14 mouse cellular contexts compared by ENCODE assay signal in the genomic region with DNA sequence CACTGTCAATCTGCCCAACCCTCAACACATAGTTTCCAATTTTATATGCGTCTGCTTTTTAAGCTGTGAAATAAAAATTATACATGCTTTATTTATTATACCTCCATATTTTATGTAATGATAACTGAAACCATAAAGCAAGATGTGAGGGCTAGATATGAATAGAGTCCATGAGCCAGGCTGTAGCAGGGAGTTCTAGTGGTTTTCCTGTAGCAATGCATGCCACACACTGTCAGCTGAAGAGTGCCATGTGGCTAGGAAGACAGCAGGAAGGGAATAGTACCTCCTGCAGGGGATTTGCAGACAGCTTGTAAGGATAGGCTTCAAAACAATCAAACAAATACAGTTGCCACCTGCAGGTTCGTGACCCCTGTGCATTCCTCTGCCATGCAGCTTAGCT. TPM values are rescaled to one million over a fixed set of nuclear protein-coding genes. Genes with fewer than 3 reads are reported as not detected.
DNase-seq lines count a peak whose midpoint lies in the region; ATAC-seq lines count a peak whose summit lies in the region.
"Had no signal": no experiment of that assay in that cellular context is flagged by ENCODE, and none has a peak within 500 bp of the region (broad histone marks: within the 10 kb centered on the region; RNA-seq: fewer than 3 reads in every experiment).

No protein-coding gene starts in this region.

- H3K9me3 ChIP-seq in midbrain, embryonic 14.5 days (ENCODE audit: control insufficient read depth, low read length): no peaks in the 10 kb centered on the region
- H3K9me3 ChIP-seq in midbrain, embryonic 15.5 days: no peaks in the 10 kb centered on the region
- H3K9me3 ChIP-seq: embryonic facial prominence, embryonic 12.5 days; kidney, embryonic 15.5 days had no signal

- 44% methylated on average over 2 of the region's 2 CpGs for WGBS in midbrain, embryonic 14.5 days
- WGBS in midbrain, embryonic 15.5 days: 38% methylated on average over 2 of the region's 2 CpGs

- H3K36me3 ChIP-seq in midbrain, embryonic 14.5 days (ENCODE audit: control insufficient read depth, insufficient read depth, low read length): 0 out of 2 replicates have a peak, but pooled peaks cover 4% of the 10 kb centered on the region
- no peaks in the 10 kb centered on the region for H3K36me3 ChIP-seq in midbrain, embryonic 15.5 days (replicated peaks)
- H3K36me3 ChIP-seq: embryonic facial prominence, embryonic 12.5 days; kidney, embryonic 15.5 days had no signal

- no peak for ATAC-seq in midbrain, embryonic 14.5 days (ENCODE audit: low FRiP score, low TSS enrichment)
- ATAC-seq in midbrain, embryonic 15.5 days (replicated peaks): no peak
- peak; percentile 34 to 79; a peak in 3 of 4 replicates for ATAC-seq in hematopoietic stem cell, adult 5-6 weeks (replicated peaks in 1 of 2; ENCODE audit: insufficient read depth in 1 of 2, low FRiP score in 2 of 2, low TSS enrichment in 1 of 2, low read depth in 1 of 2, poor library complexity in 2 of 2, severe bottlenecking in 2 of 2)

- no peak overlapping the region for H3K27ac ChIP-seq in midbrain, embryonic 14.5 days (replicated peaks; ENCODE audit: low read depth, low read length)
- H3K27ac ChIP-seq in midbrain, embryonic 15.5 days: no peak overlapping the region
- H3K27ac ChIP-seq: embryonic facial prominence, embryonic 12.5 days; kidney, embryonic 15.5 days had no signal

- H3K4me1 ChIP-seq in midbrain, embryonic 14.5 days (ENCODE audit: control insufficient read depth, insufficient read depth, low read length): no peaks in the 10 kb centered on the region
- H3K4me1 ChIP-seq in midbrain, embryonic 15.5 days: peaks cover 3% of the 10 kb centered on the region
- H3K4me1 ChIP-seq: embryonic facial prominence, embryonic 12.5 days; kidney, embryonic 15.5 days had no signal

- peak; percentile 12 for DNase-seq in midbrain, embryonic 14.5 days
- DNase-seq in cerebellum, adult 9-11 months: peak; percentile 46
- peak; percentile 32 to 41 for DNase-seq in thymus, postnatal 36 days
- DNase-seq in layer of hippocampus, postnatal 14 days (ENCODE audit: low spot score in 2 of 2): no peak
- DNase-seq in adrenal gland, postnatal 25 days: no peak
- no peak for DNase-seq in c-Kit-positive CD71-positive TER-119-positive erythroid progenitor cells, embryonic 14.5 days (ENCODE audit: low spot score)
- DNase-seq: layer of hippocampus, postnatal 36 days; liver; right cerebral cortex, postnatal 4 days had no signal

- no peak overlapping the region for H3K9ac ChIP-seq in midbrain, embryonic 14.5 days (replicated peaks; ENCODE audit: low read length)
- H3K9ac ChIP-seq in midbrain, embryonic 15.5 days: no peak overlapping the region
- H3K9ac ChIP-seq: embryonic facial prominence, embryonic 12.5 days; kidney, embryonic 15.5 days had no signal

- H3K4me2 ChIP-seq in midbrain, embryonic 14.5 days (ENCODE audit: low read length): no peak overlapping the region
- no peak overlapping the region for H3K4me2 ChIP-seq in midbrain, embryonic 15.5 days
- H3K4me2 ChIP-seq: embryonic facial prominence, embryonic 12.5 days; kidney, embryonic 15.5 days had no signal

- no peaks in the 10 kb centered on the region for H3K27me3 ChIP-seq in midbrain, embryonic 14.5 days (ENCODE audit: control insufficient read depth, insufficient read depth, low read length)
- H3K27me3 ChIP-seq in midbrain, embryonic 15.5 days (replicated peaks): no peaks in the 10 kb centered on the region
- H3K27me3 ChIP-seq: CH12.LX; embryonic facial prominence, embryonic 12.5 days; kidney, embryonic 15.5 days had no signal

- H3K4me3 ChIP-seq in midbrain, embryonic 14.5 days (replicated peaks; ENCODE audit: low read depth, low read length): no peak overlapping the region
- H3K4me3 ChIP-seq in midbrain, embryonic 15.5 days: no peak overlapping the region
- H3K4me3 ChIP-seq: embryonic facial prominence, embryonic 12.5 days; kidney, embryonic 15.5 days had no signal

RNA-seq across cellular contexts. Expression of gene Ahi1, which starts 42.9 kb away (rescaled TPM):
- 113 and 117 TPM in 2 replicates for polyA plus RNA-seq in midbrain, embryonic 14.5 days (2014; fragmentation: Nextera tagmentation; extraction: Ambion mirVana)
- 107 and 117 TPM in 2 replicates for polyA plus RNA-seq in midbrain, embryonic 15.5 days (2015; fragmentation: Nextera tagmentation; extraction: Ambion mirVana)
- total RNA-seq in hematopoietic stem cell, adult 5-6 weeks (2017): 10.8 and 14.4 TPM in 2 replicates
- 100 to 1,000 TPM; 189 to 221 TPM for total RNA-seq in layer of hippocampus, postnatal 14 days (2021)
- total RNA-seq in adrenal gland, postnatal 25 days (2021): 31.9 and 33.1 TPM in 2 replicates

Comparison
In these comparisons a context has a peak if more than half of its experiments do, and no peak if none do; other contexts are left out.
1. ATAC-seq: peak in hematopoietic stem cell, adult 5-6 weeks (2 of 2); none in midbrain, embryonic 14.5 days (single experiment) and midbrain, embryonic 15.5 days (single experiment).
2. DNase-seq: peak in midbrain, embryonic 14.5 days (single experiment), cerebellum, adult 9-11 months (single experiment) and thymus, postnatal 36 days (2 of 2); none in layer of hippocampus, postnatal 14 days (0 of 2), adrenal gland, postnatal 25 days (single experiment) and c-Kit-positive CD71-positive TER-119-positive erythroid progenitor cells, embryonic 14.5 days (single experiment).